ENCODE assay signal across 13 mouse cellular contexts in the genomic region with DNA sequence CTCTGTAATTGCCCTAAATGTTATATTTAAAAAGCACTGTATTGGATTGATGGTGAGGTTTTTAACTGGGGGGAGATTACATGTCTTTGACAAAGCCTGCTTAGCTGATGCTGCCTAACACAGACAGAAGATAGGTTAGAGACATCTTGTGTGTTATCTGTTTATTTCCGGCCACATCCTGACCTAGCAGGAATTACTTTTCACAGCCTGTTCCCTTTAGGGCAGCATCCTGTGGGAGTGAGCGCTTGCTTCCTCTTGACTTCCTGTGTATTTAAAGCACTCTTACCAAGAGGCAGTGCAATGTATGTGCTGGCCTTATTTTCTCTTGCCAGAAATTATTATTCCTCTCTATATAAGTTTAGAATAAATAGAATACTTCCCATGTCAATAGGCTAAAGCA.
DNase-seq lines count a peak whose midpoint lies in the region; ATAC-seq and TF ChIP-seq lines count a peak whose summit lies in the region.
"Had no signal": no experiment of that assay in that cellular context is flagged by ENCODE, and none has a peak within 500 bp of the region (broad histone marks: within the 10 kb centered on the region; RNA-seq: fewer than 3 reads in every experiment).

No protein-coding gene starts in this region.

- H3K36me3 ChIP-seq in heart, adult 2 months (ENCODE audit: control insufficient read depth, insufficient read depth, low read length), result no peaks in the 10 kb centered on the region
- H3K36me3 ChIP-seq in liver, embryonic 11.5 days (ENCODE audit: control insufficient read depth, insufficient read depth, low read length), result no peaks in the 10 kb centered on the region
- peaks cover 28% of the 10 kb centered on the region for H3K36me3 ChIP-seq in megakaryocyte, embryonic 14.5 days (replicated peaks; ENCODE audit: low read length)
- H3K36me3 ChIP-seq: G1E; limb, embryonic 10.5 days had no signal

- WGBS in heart, adult 2 months, result 39% methylated on average over 2 of the region's 2 CpGs
- 29% methylated on average over 2 of the region's 2 CpGs for WGBS in liver, embryonic 11.5 days

- peaks cover 5% of the 10 kb centered on the region for H3K4me1 ChIP-seq in heart, adult 2 months (ENCODE audit: control insufficient read depth, insufficient read depth, low read length)
- 0 out of 2 replicates have a peak, but pooled peaks cover 6% of the 10 kb centered on the region for H3K4me1 ChIP-seq in liver, embryonic 11.5 days (replicated peaks; ENCODE audit: control insufficient read depth, insufficient read depth, low read length)
- peaks cover 90% of the 10 kb centered on the region for H3K4me1 ChIP-seq in megakaryocyte, embryonic 14.5 days
- H3K4me1 ChIP-seq: limb, embryonic 10.5 days had no signal

- H3K9ac ChIP-seq in heart, adult 2 months (ENCODE audit: low read depth, low read length), result no peak overlapping the region
- H3K9ac ChIP-seq in liver, embryonic 11.5 days (ENCODE audit: low read depth, low read length), result no peak overlapping the region

- DNase-seq in heart, adult 2 months, result no peak
- DNase-seq in heart, postnatal 25 days (ENCODE audit: low spot score), result no peak
- no peak for DNase-seq in liver, embryonic 11.5 days (ENCODE audit: low spot score)
- no peak for DNase-seq in liver
- DNase-seq in induced T-regulatory cell, adult 2 months (ENCODE audit: low read depth), result peak; percentile 25
- DNase-seq in gastrocnemius, adult 18-20 months (ENCODE audit: low spot score), result no peak
- no peak for DNase-seq in ovary, postnatal 10 days (ENCODE audit: low spot score)
- DNase-seq: adrenal gland, postnatal 25 days; cerebellum, adult 18-20 months had no signal

- TF ChIP-seq CTCF in heart, adult 2 months (IDR thresholded peaks at IDR 0.05), result no peak

- ATAC-seq in liver, embryonic 11.5 days (replicated peaks; ENCODE audit: low FRiP score), result peak; percentile 49; the same call in 1 of the 2 replicates

- no peaks in the 10 kb centered on the region for H3K27me3 ChIP-seq in heart, adult 2 months (ENCODE audit: control insufficient read depth, insufficient read depth, low read length)
- H3K27me3 ChIP-seq in liver, embryonic 11.5 days (replicated peaks; ENCODE audit: control insufficient read depth, insufficient read depth, low read length), result no peaks in the 10 kb centered on the region
- H3K27me3 ChIP-seq in megakaryocyte, embryonic 14.5 days (replicated peaks), result no peaks in the 10 kb centered on the region

- intact Hi-C loops in heart, adult 2 months (cut with DNase I), result no loop called here
- intact Hi-C loops in heart, postnatal 25 days (cut with DNase I), result no loop called here

- TF ChIP-seq POLR2A in heart, adult 2 months (IDR thresholded peaks at IDR 0.05; ENCODE audit: insufficient read depth, low read depth, low read length), result no peak

- no peak for TF ChIP-seq EP300 in heart, adult 2 months (IDR thresholded peaks at IDR 0.05; ENCODE audit: insufficient read depth, low read depth, low read length)

- no peak overlapping the region for H3K4me3 ChIP-seq in heart, adult 2 months
- H3K4me3 ChIP-seq in liver, embryonic 11.5 days (ENCODE audit: low read depth, low read length), result no peak overlapping the region
- peak overlapping the region; percentile 48 for H3K4me3 ChIP-seq in megakaryocyte, embryonic 14.5 days (replicated peaks)
- H3K4me3 ChIP-seq: limb, embryonic 10.5 days; myocyte had no signal

- peak overlapping the region; percentile 9; the same call in 1 of the 2 replicates for H3K27ac ChIP-seq in heart, adult 2 months
- H3K27ac ChIP-seq in liver, embryonic 11.5 days (ENCODE audit: low read depth, low read length), result no peak overlapping the region
- H3K27ac ChIP-seq: limb, embryonic 10.5 days had no signal

- H3K9me3 ChIP-seq in liver, embryonic 11.5 days (ENCODE audit: control insufficient read depth, low read length), result no peaks in the 10 kb centered on the region
- no peaks in the 10 kb centered on the region for H3K9me3 ChIP-seq in megakaryocyte, embryonic 14.5 days
- H3K9me3 ChIP-seq: limb, embryonic 10.5 days had no signal

- peaks cover 2% of the 10 kb centered on the region; the same call in 1 of the 2 replicates for H3K79me2 ChIP-seq in heart, adult 2 months (replicated peaks; ENCODE audit: control insufficient read depth, insufficient read depth, low read length)

- no peak overlapping the region for H3K4me2 ChIP-seq in liver, embryonic 11.5 days
